Mouse (Mus musculus): Measurements from ENCODE around the gene Prss33.

Prss33 gene

DNA sequence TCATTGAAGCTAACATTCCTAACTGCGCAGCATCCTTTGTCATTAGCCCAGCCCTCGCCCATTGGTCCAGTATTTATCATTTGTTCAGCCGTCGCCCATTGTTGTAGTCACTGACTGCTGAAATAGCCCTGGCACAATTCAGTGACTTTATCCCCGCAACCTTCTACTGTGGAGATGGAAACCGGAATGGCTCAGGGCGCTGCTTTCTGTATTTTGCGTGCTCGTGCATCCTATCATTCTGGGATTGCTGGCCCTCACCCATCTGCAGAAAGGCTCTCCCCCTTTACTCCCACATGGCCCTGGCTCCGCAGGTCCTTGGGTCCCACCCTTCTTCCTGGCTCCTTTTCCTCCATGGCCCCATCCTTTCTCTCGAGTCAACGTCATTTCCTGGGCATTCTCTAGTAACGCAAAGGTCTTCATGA, 49.3 kb downstream of the Prss33 start:
- no peak for DNase-seq (ENCODE audit: low spot score in 2 of 2)

DNA sequence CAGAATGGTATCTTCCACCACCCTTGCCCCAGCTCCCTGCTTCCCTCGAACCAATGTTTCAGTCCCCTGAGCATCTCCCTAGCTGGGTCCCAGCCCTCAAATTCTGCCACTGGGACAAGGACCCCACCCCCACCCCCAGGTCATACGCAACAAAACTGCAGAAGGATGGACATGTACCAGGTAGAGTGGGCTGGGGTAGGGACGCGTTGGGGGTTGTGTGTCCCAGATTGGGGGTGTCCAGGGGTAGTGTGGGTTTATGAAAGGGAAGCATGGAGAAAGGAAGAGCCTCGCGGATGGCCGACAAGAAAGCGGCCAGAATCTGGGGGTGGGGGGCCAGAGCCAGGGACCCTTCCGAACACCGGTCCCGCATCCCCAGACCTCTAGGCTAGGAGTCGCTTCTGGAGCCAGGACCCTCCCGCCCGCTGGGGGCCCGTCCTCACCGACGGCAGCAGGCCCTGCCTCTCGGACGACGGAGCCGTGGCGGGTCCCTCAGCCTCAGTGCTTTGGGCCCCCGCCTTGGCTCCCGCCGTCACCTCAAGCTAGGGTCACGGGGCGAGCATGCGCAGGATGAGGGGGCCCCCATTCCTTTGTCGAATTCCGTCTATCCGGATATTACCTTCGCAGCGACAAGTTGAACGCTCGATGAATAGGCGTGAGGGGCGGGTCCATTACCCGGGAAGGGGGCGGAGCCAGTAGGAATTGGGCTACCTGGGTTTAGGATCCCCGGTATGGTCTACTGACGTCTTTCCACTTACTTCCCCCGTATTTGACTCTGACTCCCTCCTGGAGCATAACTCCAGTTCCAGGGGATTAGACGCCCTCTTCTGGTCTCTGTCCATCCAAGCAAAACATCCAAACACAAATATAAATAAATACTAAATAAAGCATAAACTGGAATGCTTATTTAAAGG, 50.0 kb downstream of the Prss33 start, which contains the start of gene Flywch2:
Flywch2 (minus strand) TSS at position 521 of the 911 bp plus-strand sequence.
- peak; percentile 88 to 92 for DNase-seq (ENCODE audit: low spot score in 2 of 2)

DNA sequence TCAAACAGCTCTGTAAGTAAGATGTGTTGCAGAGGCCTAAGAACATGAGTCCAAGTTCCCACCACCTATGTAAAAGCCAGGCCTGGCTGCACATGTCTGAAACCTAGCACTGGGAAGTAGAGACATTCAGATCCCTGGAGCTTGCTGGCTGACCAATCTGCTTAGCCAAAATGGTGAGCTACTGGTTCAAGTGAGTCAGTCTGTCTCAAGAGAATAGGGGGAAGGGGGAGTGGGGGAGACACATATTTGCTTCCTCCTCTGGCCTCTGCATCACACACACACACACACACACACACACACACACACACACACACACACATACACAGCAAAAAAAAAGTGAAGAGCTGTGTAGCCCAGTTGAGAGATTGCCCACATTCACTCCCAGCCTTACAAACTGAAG, 52.5 kb downstream of the Prss33 start:
- no peak for DNase-seq (ENCODE audit: low spot score in 2 of 2)
